Mouse (Mus musculus) stomach, embryonic 16.5 days (tissue): ENCODE data around the gene Asf1b. TPM values are rescaled to one million over a fixed set of nuclear protein-coding genes. Genes with fewer than 3 reads are reported as not detected.
A peak's percentile ranks its signal among the peaks of the same experiment; 100 is the strongest.

ENCODE experiments used
- ATAC-seq: fragments of 200-750 bp; cut with Nextera tagmentation; 2 replicates; pipeline ENCODE4 v1.8.0; 2017; ENCODE audit warnings: moderate number of reproducible peaks, moderate TSS enrichment; ENCODE audit not compliant: insufficient read depth, low FRiP score
- H3K27ac ChIP-seq: fragments of 300-500 bp; sonication (generic); 2 replicates; pipeline ENCODE4 v1.5.1; 2014; ENCODE audit warnings: low read length
- H3K27me3 ChIP-seq: fragments of 300-500 bp; sonication (generic); 2 replicates; pipeline ENCODE4 v1.6.1; 2014; ENCODE audit warnings: low read length, control low read depth, mixed read lengths; ENCODE audit not compliant: control insufficient read depth, insufficient read depth
- H3K36me3 ChIP-seq: fragments of 300-500 bp; sonication (generic); 2 replicates; pipeline ENCODE4 v1.6.1; 2014; ENCODE audit warnings: low read length; ENCODE audit not compliant: control insufficient read depth, insufficient read depth
- H3K4me1 ChIP-seq: fragments of 300-500 bp; sonication (generic); 2 replicates; pipeline ENCODE4 v1.6.1; 2014; ENCODE audit warnings: low read length, control low read depth, mixed read lengths; ENCODE audit not compliant: control insufficient read depth, insufficient read depth
- H3K4me2 ChIP-seq: fragments of 300-500 bp; sonication (generic); 2 replicates; pipeline ENCODE4 v1.6.1; 2014; ENCODE audit warnings: low read depth, low read length, mixed read lengths
- H3K4me3 ChIP-seq: fragments of 300-500 bp; sonication (generic); replicated peaks from 2 replicates; pipeline ENCODE4 v1.5.1; 2014; ENCODE audit warnings: mild to moderate bottlenecking, low read length
- H3K9ac ChIP-seq: fragments of 300-500 bp; sonication (generic); 2 replicates; pipeline ENCODE4 v1.6.1; 2014; ENCODE audit warnings: low read length
- H3K9me3 ChIP-seq: fragments of 300-500 bp; sonication (generic); replicated peaks from 2 replicates; pipeline ENCODE4 v1.6.1; 2016; ENCODE audit warnings: low read length, control low read depth; ENCODE audit not compliant: control insufficient read depth
- WGBS: fragments of 180-500 bp; shearing (Covaris S2); extraction: QIAGEN DNeasy Blood & Tissue Kit; methylation state at CpG from one replicate; pipeline ENCODE4 v1.1.7; 2014; 5-methylcytosine and 5-hydroxymethylcytosine counted together
- polyA plus RNA-seq: library from polyadenylated mRNA; unstranded; fragments of >200 nt; fragmentation: Nextera tagmentation; extraction: Ambion mirVana; gene quantifications from 2 replicates; pipeline ENCODE4 v1.2.1, GENCODE M21; 2015

The Asf1b gene
- polyA plus RNA-seq, 1 experiment from 2014 or later = 53.1 TPM

DNA sequence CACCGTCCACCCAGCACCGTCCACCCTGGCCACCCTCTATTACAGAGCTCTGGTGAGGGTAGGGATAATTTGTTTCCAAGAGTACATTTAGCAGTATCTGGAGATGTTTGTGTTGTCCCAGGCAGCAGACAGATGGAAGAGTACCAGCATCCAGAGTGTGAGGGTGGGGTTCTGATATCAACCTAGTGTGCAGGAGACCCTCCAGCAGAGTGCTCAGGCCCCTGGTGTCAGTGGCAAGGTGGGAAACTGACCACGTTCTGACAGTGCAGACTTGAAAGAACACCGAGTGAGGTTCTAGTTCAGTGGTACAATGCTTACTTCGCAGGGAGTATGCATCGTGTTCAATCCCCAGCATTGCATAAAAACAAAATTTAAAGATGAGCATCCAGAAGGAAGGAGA is 16.4 kb downstream of the Asf1b start:
- H3K9me3 ChIP-seq = no peaks in the 10 kb centered on the region
- no peaks in the 10 kb centered on the region for H3K27me3 ChIP-seq
- no peak for ATAC-seq
- H3K4me1 ChIP-seq = peaks cover 20% of the 10 kb centered on the region; the same call in 1 of the 2 replicates
- WGBS = 81% methylated on average over 6 of the region's 6 CpGs
- no peak overlapping the region for H3K9ac ChIP-seq
- H3K4me3 ChIP-seq = peak overlapping the region; percentile 83; the same call in 1 of the 2 replicates
- no peak overlapping the region for H3K27ac ChIP-seq
- peak overlapping the region; percentile 78 for H3K4me2 ChIP-seq
- no peaks in the 10 kb centered on the region; the same call in 1 of the 2 replicates for H3K36me3 ChIP-seq

DNA sequence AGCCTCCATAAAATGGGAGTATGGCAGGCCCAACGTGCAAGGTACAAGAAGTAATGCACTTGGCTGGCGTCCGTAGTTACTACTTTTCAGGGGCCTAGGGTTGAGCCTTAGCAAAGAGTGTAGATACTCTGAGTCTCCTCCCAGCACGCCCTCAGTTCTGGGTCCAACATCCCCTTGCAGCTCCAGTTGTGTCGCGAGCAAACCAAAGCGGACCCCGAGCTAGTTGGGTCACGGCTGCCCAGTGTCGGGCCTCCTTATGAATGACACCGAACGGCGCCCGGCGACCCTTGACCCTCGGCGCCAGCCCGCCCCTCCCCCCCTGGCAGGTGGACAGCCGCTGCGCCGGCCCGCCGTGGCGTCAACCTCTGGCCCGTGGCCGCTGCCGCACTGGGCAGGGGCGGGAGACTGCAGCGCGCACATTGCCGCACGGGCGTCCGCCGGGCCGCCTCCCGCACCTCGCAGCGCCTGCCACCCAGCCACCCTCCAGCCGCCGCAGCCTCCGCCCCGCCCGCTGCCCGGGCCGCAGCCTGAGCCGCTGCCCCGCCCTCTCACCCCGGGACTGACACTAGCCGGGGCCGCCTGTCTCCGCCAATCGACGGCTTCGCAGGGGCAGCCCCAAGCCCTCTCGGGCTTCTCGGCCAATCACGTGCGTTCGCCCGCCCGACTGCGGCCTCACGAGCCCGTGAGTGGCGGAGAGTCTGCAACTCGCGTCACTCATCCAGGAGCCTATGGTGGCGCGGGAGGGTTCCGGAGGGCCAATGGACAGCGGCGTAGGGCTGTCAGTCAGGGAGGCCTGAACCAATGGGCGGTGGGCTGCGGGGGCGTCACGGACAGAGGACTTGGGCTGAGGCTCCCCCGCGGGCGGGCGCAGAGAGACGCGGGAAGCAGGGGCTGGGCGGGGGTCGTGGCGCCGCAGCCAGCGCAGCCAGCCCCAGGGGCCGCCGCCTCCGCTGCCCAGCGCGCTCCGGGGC is 17.1 kb downstream of the Asf1b start, which contains the start of gene Prkaca:
Gene Prkaca, plus strand, starts transcription at position 844 of the 971 bp plus-strand sequence.
- peak within 1 kb of the TSS; percentile 89 for H3K9ac ChIP-seq
- H3K4me2 ChIP-seq = peak within 1 kb of the TSS; percentile 93
- peak; percentile 99 for ATAC-seq
- H3K27ac ChIP-seq = peak within 1 kb of the TSS; percentile 46
- peaks cover 28% of the 10 kb centered on the region for H3K4me1 ChIP-seq
- no peaks in the 10 kb centered on the region for H3K27me3 ChIP-seq
- under 1% methylated on average over 82 of the region's 94 CpGs for WGBS
- H3K9me3 ChIP-seq = no peaks in the 10 kb centered on the region
- H3K4me3 ChIP-seq = peak within 1 kb of the TSS; percentile 83
- no peaks in the 10 kb centered on the region; the same call in 1 of the 2 replicates for H3K36me3 ChIP-seq

DNA sequence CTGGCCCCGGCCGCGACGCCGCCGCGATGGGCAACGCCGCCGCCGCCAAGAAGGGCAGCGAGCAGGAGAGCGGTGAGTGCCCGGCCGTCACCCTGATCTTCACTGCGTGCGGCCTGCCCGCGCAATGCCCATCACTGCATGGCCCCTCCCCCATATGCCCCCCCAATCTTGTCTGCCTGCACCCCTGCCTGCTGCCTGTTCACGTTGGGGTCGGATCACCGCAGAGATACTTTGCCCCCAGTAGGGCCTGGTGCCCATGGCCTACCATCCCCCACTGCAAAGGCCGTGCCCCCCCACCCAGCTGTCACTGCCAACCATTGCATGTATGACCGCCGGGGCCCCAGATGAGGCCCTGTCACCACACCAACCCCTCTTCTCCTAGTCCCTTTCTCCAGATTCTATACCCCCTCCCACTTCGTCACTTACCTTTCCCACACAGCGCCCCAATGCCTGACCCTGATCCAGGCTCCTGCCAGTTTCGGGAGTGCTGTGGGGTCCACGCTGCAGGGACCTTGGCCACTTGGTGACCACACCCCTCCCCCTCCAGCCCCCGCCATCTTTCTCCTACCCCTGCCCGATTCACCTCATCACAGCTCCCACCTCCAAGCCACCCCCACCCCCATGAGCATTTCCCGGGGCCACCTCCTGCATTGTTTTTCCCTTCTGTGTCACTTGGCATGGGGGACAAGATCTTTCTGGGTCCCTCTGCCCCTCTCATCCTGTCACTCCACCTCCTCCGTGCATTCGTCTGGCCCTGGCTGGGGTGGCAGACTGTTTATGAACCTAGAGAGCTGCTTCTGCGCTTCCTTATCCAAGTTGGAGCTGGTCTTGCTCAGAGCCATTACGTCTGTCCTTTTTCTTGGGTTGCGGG is 18.1 kb downstream of the Asf1b start:
- Histone ChIP-seq H3K9me3 (no peaks in the 10 kb centered on the region), H3K4me3 (peak overlapping the region; percentile 83), H3K27me3 (no peaks in the 10 kb centered on the region), H3K9ac (peak overlapping the region; percentile 89), H3K4me1 (peaks cover 32% of the 10 kb centered on the region), H3K27ac (peak overlapping the region; percentile 46; the same call in 1 of the 2 replicates), H3K36me3 (no peaks in the 10 kb centered on the region), H3K4me2 (peak overlapping the region; percentile 93)
- 0 out of 2 replicates have a peak, but pooled peaks have one; percentile 0 for ATAC-seq
- 3% methylated on average over 36 of the region's 37 CpGs for WGBS

DNA sequence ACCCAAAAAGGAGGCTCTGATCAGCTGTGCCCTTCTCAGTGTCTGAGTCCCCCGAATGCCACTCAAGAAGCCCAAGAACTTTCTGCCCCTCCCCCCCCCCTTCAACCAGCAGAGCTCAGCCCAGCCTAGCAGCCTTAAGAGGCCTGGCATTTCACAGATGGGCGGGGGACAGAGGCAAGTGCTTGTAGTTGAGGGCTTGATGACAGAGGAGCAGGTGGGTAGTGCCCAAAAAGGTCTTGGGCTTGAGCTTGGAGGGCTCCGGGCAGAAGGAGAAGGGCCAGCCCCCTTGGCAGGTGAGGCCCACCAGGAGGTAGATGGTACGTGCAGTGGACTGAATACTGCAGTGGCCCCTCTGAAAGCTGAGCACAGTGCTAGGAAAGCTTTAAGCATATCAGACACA is 19.2 kb downstream of the Asf1b start:
- H3K9ac ChIP-seq = no peak overlapping the region; the same call in 1 of the 2 replicates
- no peak overlapping the region for H3K27ac ChIP-seq

DNA sequence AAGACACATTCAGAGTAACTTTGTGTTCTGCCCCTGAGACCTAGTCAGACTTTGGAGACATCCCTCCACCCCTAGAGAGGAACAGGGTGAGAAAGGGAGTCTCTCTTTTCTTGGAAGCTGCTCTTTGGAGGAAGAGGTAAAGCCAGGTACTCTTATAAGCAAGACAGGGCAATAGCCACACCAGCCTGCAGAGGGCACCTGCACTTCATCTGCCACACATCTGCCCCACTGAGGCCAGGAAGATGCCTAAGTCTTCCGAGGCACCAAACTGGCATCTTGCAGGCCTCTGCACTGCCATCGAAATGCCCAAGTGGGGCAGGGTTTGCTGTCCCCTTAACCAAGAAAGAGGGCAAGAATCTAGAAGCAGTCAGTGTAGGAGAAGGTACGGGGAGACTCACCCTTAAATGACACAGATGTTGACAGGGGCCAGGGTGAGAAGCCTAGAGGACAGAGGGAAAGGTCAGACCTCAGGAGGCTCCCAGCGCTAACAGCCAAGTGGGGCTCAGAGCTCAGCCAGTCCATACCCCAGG is 20.9 kb downstream of the Asf1b start:
- no peak overlapping the region for H3K9ac ChIP-seq
- no peak overlapping the region for H3K4me2 ChIP-seq

More for the DNA sequence above, 19.2 kb downstream of the Asf1b start:
- Histone ChIP-seq H3K9me3 (no peaks in the 10 kb centered on the region), H3K27me3 (no peaks in the 10 kb centered on the region), H3K36me3 (no peaks in the 10 kb centered on the region), H3K4me1 (peaks cover 32% of the 10 kb centered on the region), H3K4me3 (no peak overlapping the region), H3K4me2 (no peak overlapping the region)
- WGBS = 80% methylated on average over 4 of the region's 4 CpGs
- no peak for ATAC-seq

DNA sequence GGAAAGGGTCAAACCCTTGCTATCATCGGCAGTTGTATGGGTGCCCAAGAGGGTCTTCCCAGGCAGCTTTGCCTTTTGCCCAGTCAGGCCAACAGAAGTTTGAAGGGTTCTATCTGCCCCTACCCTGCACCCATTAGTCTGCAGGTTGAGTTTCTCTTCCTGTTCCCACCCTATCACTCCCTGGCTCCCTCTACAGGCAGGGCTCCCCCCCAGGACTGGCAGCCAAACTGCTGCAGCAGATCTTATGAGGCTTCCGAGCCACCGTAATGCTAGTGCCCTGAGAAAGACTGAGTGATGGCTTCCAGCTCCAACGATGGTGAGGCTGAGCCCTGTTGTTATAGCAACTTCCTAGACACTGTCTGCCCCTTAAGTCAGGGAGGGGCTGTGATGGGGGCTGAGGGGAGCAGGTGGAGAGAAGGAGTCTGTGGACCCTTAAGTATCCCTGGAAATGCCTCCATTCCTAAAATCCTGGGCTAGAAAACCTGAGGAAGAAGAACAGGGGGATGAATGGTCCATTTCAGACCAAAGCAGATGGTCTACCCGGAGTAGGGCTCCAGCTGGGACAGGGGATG is 21.6 kb downstream of the Asf1b start:
- H3K4me1 ChIP-seq = peaks cover 29% of the 10 kb centered on the region
- H3K27me3 ChIP-seq = no peaks in the 10 kb centered on the region
- ATAC-seq = no peak
- 85% methylated on average over 5 of the region's 5 CpGs for WGBS
- no peak overlapping the region for H3K27ac ChIP-seq
- H3K4me2 ChIP-seq = no peak overlapping the region
- H3K9me3 ChIP-seq = no peaks in the 10 kb centered on the region
- peaks cover 7% of the 10 kb centered on the region; the same call in 1 of the 2 replicates for H3K36me3 ChIP-seq
- no peak overlapping the region for H3K9ac ChIP-seq
- no peak overlapping the region for H3K4me3 ChIP-seq

More for the DNA sequence above, 20.9 kb downstream of the Asf1b start:
- 0 out of 2 replicates have a peak, but pooled peaks cover under 1% of the 10 kb centered on the region for H3K36me3 ChIP-seq
- no peaks in the 10 kb centered on the region for H3K27me3 ChIP-seq
- WGBS = 81% methylated on average over 4 of the region's 4 CpGs
- no peak overlapping the region for H3K27ac ChIP-seq
- no peaks in the 10 kb centered on the region for H3K9me3 ChIP-seq
- H3K4me3 ChIP-seq = no peak overlapping the region
- ATAC-seq = no peak
- peaks cover 32% of the 10 kb centered on the region for H3K4me1 ChIP-seq

DNA sequence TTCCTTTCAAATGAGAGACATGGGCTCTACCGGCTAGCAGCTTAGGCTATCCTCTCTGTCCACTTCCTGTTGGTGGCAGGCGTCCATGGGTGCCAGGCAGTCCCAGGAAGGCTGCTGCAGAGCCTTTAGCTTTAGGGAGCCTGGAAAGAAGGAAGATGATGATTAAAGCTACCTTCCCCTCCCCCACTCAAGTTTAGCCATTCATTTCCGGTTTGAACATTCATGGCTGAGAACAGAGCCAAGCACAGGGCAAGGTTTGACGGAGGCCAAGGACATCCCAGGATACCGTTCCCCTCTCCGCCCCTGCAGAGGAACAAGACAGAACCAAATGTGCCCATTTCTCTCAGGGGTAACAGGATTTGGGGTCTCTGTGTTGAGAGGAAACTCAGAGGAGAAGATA is 22.3 kb downstream of the Asf1b start:
- Histone ChIP-seq H3K4me2 (no peak overlapping the region), H3K27ac (no peak overlapping the region), H3K27me3 (no peaks in the 10 kb centered on the region), H3K36me3 (peaks cover 14% of the 10 kb centered on the region; the same call in 1 of the 2 replicates), H3K9me3 (no peaks in the 10 kb centered on the region), H3K9ac (peak overlapping the region; percentile 34; the same call in 1 of the 2 replicates), H3K4me3 (no peak overlapping the region), H3K4me1 (peaks cover 27% of the 10 kb centered on the region)
- 51% methylated on average over 6 of the region's 6 CpGs for WGBS
- ATAC-seq = no peak

DNA sequence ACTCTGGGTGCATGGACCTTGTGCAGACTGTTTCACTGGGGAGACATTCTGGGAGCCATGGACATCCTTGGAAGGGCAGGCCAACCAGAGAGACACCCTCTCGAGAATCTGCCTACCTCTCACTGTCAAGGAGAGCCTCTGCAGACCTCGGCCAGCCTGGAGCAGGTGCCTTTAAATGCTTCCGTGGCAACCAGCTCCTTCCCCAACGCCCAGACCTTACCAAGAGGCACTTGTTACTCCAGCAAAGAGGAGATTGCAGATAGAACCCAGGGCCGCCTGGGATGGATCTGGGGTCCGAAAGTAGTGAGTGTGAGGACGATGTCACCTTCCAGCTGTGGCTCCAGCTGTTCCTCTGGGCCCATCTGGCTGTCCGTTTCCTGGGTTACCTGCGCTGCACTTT is 22.9 kb downstream of the Asf1b start:
- Histone ChIP-seq H3K9ac (no peak overlapping the region), H3K27me3 (no peaks in the 10 kb centered on the region), H3K9me3 (no peaks in the 10 kb centered on the region), H3K4me2 (no peak overlapping the region), H3K4me3 (no peak overlapping the region), H3K4me1 (peaks cover 27% of the 10 kb centered on the region), H3K36me3 (peaks cover 14% of the 10 kb centered on the region), H3K27ac (no peak overlapping the region)
- WGBS = 76% methylated on average over 9 of the region's 9 CpGs
- no peak for ATAC-seq
